Mouse (Mus musculus) midbrain, embryonic 14.5 days (tissue): ENCODE measurements at regions not wholly inside any gene's neighbourhood (a gene's known extent, or its start where the extent isn't known, plus 50 kb on each side); places are given as distances from the start of the nearest gene placed in this dataset.

Experiments
- ATAC-seq: fragments of 200-750 bp; cut with Nextera tagmentation; 2 replicates; pipeline ENCODE4 v1.8.0; 2017; ENCODE audit warnings: moderate number of reproducible peaks, moderate library complexity; ENCODE audit not compliant: low FRiP score, low TSS enrichment
- DNase-seq: peaks from one replicate; pipeline ENCODE4 v3.0.0-alpha.2; 2015
- H3K27ac ChIP-seq: fragments of 300-500 bp; sonication (generic); replicated peaks from 2 replicates; pipeline ENCODE4 v1.5.1; 2014; ENCODE audit warnings: mild to moderate bottlenecking, low read depth, low read length, moderate library complexity
- H3K27me3 ChIP-seq: fragments of 300-500 bp; sonication (generic); 2 replicates; pipeline ENCODE4 v1.6.1; 2014; ENCODE audit warnings: low read length, control low read depth, mixed read lengths; ENCODE audit not compliant: control insufficient read depth, insufficient read depth
- H3K36me3 ChIP-seq: fragments of 300-500 bp; sonication (generic); 2 replicates; pipeline ENCODE4 v1.6.1; 2014; ENCODE audit warnings: low read length, control low read depth; ENCODE audit not compliant: control insufficient read depth, insufficient read depth
- H3K4me1 ChIP-seq: fragments of 300-500 bp; sonication (generic); 2 replicates; pipeline ENCODE4 v1.6.1; 2014; ENCODE audit warnings: mild to moderate bottlenecking, antibody characterized with exemption, low read length, control low read depth; ENCODE audit not compliant: control insufficient read depth, insufficient read depth
- H3K4me2 ChIP-seq: fragments of 300-500 bp; sonication (generic); 2 replicates; pipeline ENCODE4 v1.6.1; 2014; ENCODE audit warnings: mild to moderate bottlenecking, low read length, moderate library complexity
- H3K4me3 ChIP-seq: fragments of 300-500 bp; sonication (generic); replicated peaks from 2 replicates; pipeline ENCODE4 v1.5.1; 2014; ENCODE audit warnings: low read depth, low read length
- H3K9ac ChIP-seq: fragments of 300-500 bp; sonication (generic); replicated peaks from 2 replicates; pipeline ENCODE4 v1.6.1; 2014; ENCODE audit warnings: mild to moderate bottlenecking, low read length, moderate library complexity
- H3K9me3 ChIP-seq: fragments of 300-500 bp; sonication (generic); 2 replicates; pipeline ENCODE4 v1.6.1; 2016; ENCODE audit warnings: low read length, control low read depth, mixed read lengths; ENCODE audit not compliant: control insufficient read depth
- WGBS: fragments of 180-500 bp; shearing (Covaris S2); extraction: QIAGEN DNeasy Blood & Tissue Kit; methylation state at CpG from one replicate; pipeline ENCODE4 v1.1.7; 2014; 5-methylcytosine and 5-hydroxymethylcytosine counted together

- no peak overlapping the region for H3K27ac ChIP-seq
- H3K9me3 ChIP-seq, result no peaks in the 10 kb centered on the region
- no peak overlapping the region for H3K4me2 ChIP-seq
- WGBS, result 75% methylated on average over 5 of the region's 5 CpGs
- no peak overlapping the region for H3K4me3 ChIP-seq
- H3K27me3 ChIP-seq, result no peaks in the 10 kb centered on the region
- H3K9ac ChIP-seq, result no peak overlapping the region
- DNase-seq, result no peak
- ATAC-seq, result no peak
- no peaks in the 10 kb centered on the region for H3K36me3 ChIP-seq
- no peaks in the 10 kb centered on the region for H3K4me1 ChIP-seq
These were observed 469.1 kb upstream of the Tenm3 start for GRCm38 (mm10) chr8:49312816-49313215.

- no peaks in the 10 kb centered on the region for H3K9me3 ChIP-seq
- no peak overlapping the region for H3K9ac ChIP-seq
- no peak overlapping the region for H3K4me2 ChIP-seq
- ATAC-seq, result no peak
- no peak overlapping the region for H3K4me3 ChIP-seq
- H3K4me1 ChIP-seq, result no peaks in the 10 kb centered on the region
- 46% methylated on average over 4 of the region's 4 CpGs for WGBS
- no peaks in the 10 kb centered on the region for H3K36me3 ChIP-seq
- no peak overlapping the region for H3K27ac ChIP-seq
- no peaks in the 10 kb centered on the region for H3K27me3 ChIP-seq
- DNase-seq, result no peak
These were observed 438.6 kb upstream of the Tenm3 start for GRCm38 (mm10) chr8:49282401-49282800.

- WGBS, result 50% methylated on average over 5 of the region's 5 CpGs
- Histone ChIP-seq H3K9ac (no peak overlapping the region), H3K27ac (no peak overlapping the region)
These were observed 437.5 kb upstream of the Tenm3 start for GRCm38 (mm10) chr8:49281254-49281653.

GRCm38 (mm10) chr8:49274031-49274430 is 430.3 kb upstream of the Tenm3 start:
- Histone ChIP-seq H3K9me3 (no peaks in the 10 kb centered on the region), H3K9ac (no peak overlapping the region), H3K4me3 (no peak overlapping the region), H3K4me1 (no peaks in the 10 kb centered on the region), H3K36me3 (no peaks in the 10 kb centered on the region), H3K4me2 (no peak overlapping the region), H3K27ac (no peak overlapping the region), H3K27me3 (no peaks in the 10 kb centered on the region)
- no peak for ATAC-seq
- 84% methylated on average over 4 of the region's 4 CpGs for WGBS
- DNase-seq, result no peak

More at GRCm38 (mm10) chr8:49281254-49281653, 437.5 kb upstream of the Tenm3 start:
- Histone ChIP-seq H3K27me3 (no peaks in the 10 kb centered on the region), H3K36me3 (no peaks in the 10 kb centered on the region), H3K4me2 (no peak overlapping the region), H3K4me3 (no peak overlapping the region), H3K4me1 (no peaks in the 10 kb centered on the region), H3K9me3 (no peaks in the 10 kb centered on the region)
- ATAC-seq (no peak), DNase-seq (no peak)

GRCm38 (mm10) chr8:49273109-49273508 is 429.4 kb upstream of the Tenm3 start:
- no peaks in the 10 kb centered on the region for H3K9me3 ChIP-seq
- H3K27me3 ChIP-seq, result no peaks in the 10 kb centered on the region
- no peaks in the 10 kb centered on the region for H3K36me3 ChIP-seq
- ATAC-seq, result no peak
- H3K27ac ChIP-seq, result no peak overlapping the region
- DNase-seq, result no peak
- H3K4me2 ChIP-seq, result no peak overlapping the region
- no peaks in the 10 kb centered on the region for H3K4me1 ChIP-seq
- H3K4me3 ChIP-seq, result no peak overlapping the region
- 100% methylated on average over 1 of the region's 1 CpGs for WGBS
- no peak overlapping the region for H3K9ac ChIP-seq

- Histone ChIP-seq H3K27me3 (no peaks in the 10 kb centered on the region), H3K9ac (no peak overlapping the region), H3K4me3 (no peak overlapping the region), H3K9me3 (no peaks in the 10 kb centered on the region), H3K27ac (peak overlapping the region; percentile 63; the same call in 1 of the 2 replicates), H3K4me2 (0 out of 2 replicates have a peak overlapping the region, but pooled peaks have one; percentile 11), H3K36me3 (no peaks in the 10 kb centered on the region), H3K4me1 (peaks cover 15% of the 10 kb centered on the region)
- ATAC-seq, result no peak
- DNase-seq, result peak; percentile 58
- WGBS, result 13% methylated on average over 6 of the region's 6 CpGs
These were observed 419.7 kb upstream of the Tenm3 start for GRCm38 (mm10) chr8:49263416-49263815.

GRCm38 (mm10) chr8:49262797-49263196 is 419.0 kb upstream of the Tenm3 start:
- DNase-seq (peak; percentile 58), ATAC-seq (no peak)
- peaks cover 15% of the 10 kb centered on the region for H3K4me1 ChIP-seq
- no peak overlapping the region for H3K4me3 ChIP-seq
- 2% methylated on average over 3 of the region's 3 CpGs for WGBS
- peak overlapping the region; percentile 63 for H3K27ac ChIP-seq
- H3K4me2 ChIP-seq, result 0 out of 2 replicates have a peak overlapping the region, but pooled peaks have one; percentile 11
- H3K36me3 ChIP-seq, result no peaks in the 10 kb centered on the region
- no peak overlapping the region for H3K9ac ChIP-seq
- H3K9me3 ChIP-seq, result no peaks in the 10 kb centered on the region
- H3K27me3 ChIP-seq, result no peaks in the 10 kb centered on the region

- Histone ChIP-seq H3K27ac (no peak overlapping the region), H3K4me1 (no peaks in the 10 kb centered on the region), H3K36me3 (no peaks in the 10 kb centered on the region), H3K9me3 (no peaks in the 10 kb centered on the region), H3K4me2 (no peak overlapping the region), H3K4me3 (no peak overlapping the region), H3K27me3 (no peaks in the 10 kb centered on the region), H3K9ac (no peak overlapping the region)
- DNase-seq, result no peak
- WGBS, result 87% methylated on average over 2 of the region's 2 CpGs
- no peak for ATAC-seq
These were observed 412.2 kb upstream of the Tenm3 start for GRCm38 (mm10) chr8:49255954-49256353.

- Histone ChIP-seq H3K4me2 (no peak overlapping the region), H3K27ac (no peak overlapping the region), H3K9me3 (no peaks in the 10 kb centered on the region), H3K4me3 (no peak overlapping the region), H3K9ac (no peak overlapping the region), H3K27me3 (no peaks in the 10 kb centered on the region), H3K4me1 (no peaks in the 10 kb centered on the region), H3K36me3 (no peaks in the 10 kb centered on the region)
- DNase-seq (no peak), ATAC-seq (no peak)
- WGBS, result 23% methylated on average over 3 of the region's 3 CpGs
These were observed 410.6 kb upstream of the Tenm3 start for GRCm38 (mm10) chr8:49254311-49254828.
